Mouse (Mus musculus) heart, postnatal 0 days (tissue): ENCODE data around the gene Oser1. TPM values are rescaled to one million over a fixed set of nuclear protein-coding genes. Genes with fewer than 3 reads are reported as not detected.
"Not testable (repeated sequence)": the region's sequence is repeated elsewhere in the genome, so short reads cannot be mapped to it uniquely, and the experiment has no call there.

ENCODE experiments used
- ATAC-seq: fragments of 200-750 bp; cut with Nextera tagmentation; 2 replicates; pipeline ENCODE4 v1.8.0; 2017; ENCODE audit warnings: low read depth, moderate number of reproducible peaks, moderate library complexity; ENCODE audit not compliant: insufficient read depth
- DNase-seq: peaks from one replicate; pipeline ENCODE4 v3.0.0-alpha.2; 2016; ENCODE audit warnings: low spot score
- H3K27ac ChIP-seq: fragments of 300-500 bp; sonication (generic); 2 replicates; pipeline ENCODE4 v1.5.1; 2014; ENCODE audit warnings: low read depth, mild to moderate bottlenecking
- H3K27me3 ChIP-seq: fragments of 300-500 bp; sonication (generic); 2 replicates; pipeline ENCODE4 v1.6.1; 2014; ENCODE audit warnings: low read length, mixed read lengths; ENCODE audit not compliant: control insufficient read depth, insufficient read depth
- H3K36me3 ChIP-seq: fragments of 300-500 bp; sonication (generic); replicated peaks from 2 replicates; pipeline ENCODE4 v1.6.1; 2014; ENCODE audit warnings: low read length, mixed read lengths; ENCODE audit not compliant: control insufficient read depth, insufficient read depth
- H3K4me1 ChIP-seq: fragments of 300-500 bp; sonication (generic); 2 replicates; pipeline ENCODE4 v1.6.1; 2014; ENCODE audit warnings: antibody characterized with exemption; ENCODE audit not compliant: control insufficient read depth, insufficient read depth
- H3K4me2 ChIP-seq: fragments of 300-500 bp; sonication (generic); 2 replicates; pipeline ENCODE4 v1.6.1; 2014; ENCODE audit warnings: low read depth, mild to moderate bottlenecking, low read length, moderate library complexity
- H3K4me3 ChIP-seq: fragments of 300-500 bp; sonication (generic); 2 replicates; pipeline ENCODE4 v1.5.1; 2014; ENCODE audit warnings: low read depth, low read length
- H3K9ac ChIP-seq: fragments of 300-500 bp; sonication (generic); replicated peaks from 2 replicates; pipeline ENCODE4 v1.6.1; 2014; ENCODE audit warnings: low read depth, low read length, mixed read lengths
- H3K9me3 ChIP-seq: fragments of 300-500 bp; sonication (generic); replicated peaks from 2 replicates; pipeline ENCODE4 v1.6.1; 2016; ENCODE audit warnings: low read length; ENCODE audit not compliant: control insufficient read depth
- CTCF ChIP-seq: IDR thresholded peaks from 2 replicates; pipeline ENCODE4 v1.5.1; 2016; ENCODE audit warnings: antibody characterized with exemption, control low read depth, low read depth
- EP300 ChIP-seq: IDR thresholded peaks from 2 replicates; pipeline ENCODE4 v1.6.1; 2016; ENCODE audit warnings: antibody characterized with exemption, low read depth
- WGBS: fragments of 180-500 bp; shearing (Covaris S2); extraction: QIAGEN DNeasy Blood & Tissue Kit; methylation state at CpG from one replicate; pipeline ENCODE4 v1.1.7; 2014; 5-methylcytosine and 5-hydroxymethylcytosine counted together
- polyA plus RNA-seq: library from polyadenylated mRNA; unstranded; fragments of >200 nt; fragmentation: Nextera tagmentation; extraction: Ambion mirVana; gene quantifications from 2 replicates; pipeline ENCODE4 v1.2.1, GENCODE M21; 2015
- total RNA-seq: library from RNA; depleted of rRNA; stranded (reverse); fragments of >200 nt; gene quantifications from 2 replicates; pipeline ENCODE4 v1.2.3, GENCODE M21; 2014; ENCODE audit warnings: low replicate concordance

Gene Oser1
- total and polyA plus RNA-seq, 2 experiments from 2014 or later, result 28.9 to 41.4 TPM

DNA sequence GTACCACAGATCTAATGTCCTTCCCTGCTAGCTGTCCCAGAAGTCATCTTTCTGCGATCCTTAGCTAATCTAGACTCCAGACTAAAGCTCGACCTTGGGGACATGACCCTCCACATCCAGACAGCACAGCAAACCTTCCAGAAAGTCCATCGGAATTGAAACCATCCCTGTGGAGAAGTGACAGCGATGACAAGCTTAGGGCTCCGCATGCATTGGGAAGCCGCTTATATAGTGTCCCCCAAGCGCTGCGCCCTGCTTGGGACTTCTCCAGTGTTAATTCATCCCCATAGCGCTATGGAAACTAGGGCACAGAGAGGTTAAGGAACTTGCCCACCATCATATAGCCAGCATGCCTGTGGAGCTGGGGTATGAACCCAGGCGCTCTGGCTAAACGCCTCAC, 38.3 kb upstream of the Oser1 start:
- ATAC-seq, result no peak
- Histone ChIP-seq H3K27ac (no peak overlapping the region), H3K4me1 (peaks cover 33% of the 10 kb centered on the region), H3K9me3 (no peaks in the 10 kb centered on the region), H3K27me3 (peaks cover 5% of the 10 kb centered on the region; the same call in 1 of the 2 replicates), H3K4me3 (no peak overlapping the region), H3K4me2 (no peak overlapping the region), H3K9ac (no peak overlapping the region), H3K36me3 (peaks cover 4% of the 10 kb centered on the region)
- no peak for DNase-seq
- no peak for TF ChIP-seq CTCF
- no peak for TF ChIP-seq EP300
- WGBS, result 51% methylated on average over 11 of the region's 11 CpGs

DNA sequence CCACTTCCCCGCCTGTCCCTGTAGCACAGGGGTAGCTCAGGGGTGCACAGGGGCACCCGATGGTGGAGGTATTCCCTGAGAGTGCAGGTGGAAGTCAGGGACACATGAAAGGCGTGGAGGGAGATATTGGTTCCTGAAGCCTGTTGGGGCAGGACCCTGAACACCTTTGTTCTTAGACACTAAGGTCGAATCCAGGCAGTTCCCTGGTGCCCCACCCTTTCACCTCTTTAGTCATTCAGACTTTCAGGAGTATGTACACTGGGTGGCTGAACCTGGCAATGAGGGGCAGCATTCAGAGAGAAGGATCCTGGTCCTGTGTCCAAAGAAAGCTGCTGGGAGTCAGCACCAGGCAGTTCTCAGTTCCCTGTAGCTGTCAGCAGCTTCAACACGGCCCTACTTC, 37.9 kb upstream of the Oser1 start:
- peaks cover 33% of the 10 kb centered on the region for H3K4me1 ChIP-seq
- TF ChIP-seq EP300 (no peak), CTCF (no peak)

DNA sequence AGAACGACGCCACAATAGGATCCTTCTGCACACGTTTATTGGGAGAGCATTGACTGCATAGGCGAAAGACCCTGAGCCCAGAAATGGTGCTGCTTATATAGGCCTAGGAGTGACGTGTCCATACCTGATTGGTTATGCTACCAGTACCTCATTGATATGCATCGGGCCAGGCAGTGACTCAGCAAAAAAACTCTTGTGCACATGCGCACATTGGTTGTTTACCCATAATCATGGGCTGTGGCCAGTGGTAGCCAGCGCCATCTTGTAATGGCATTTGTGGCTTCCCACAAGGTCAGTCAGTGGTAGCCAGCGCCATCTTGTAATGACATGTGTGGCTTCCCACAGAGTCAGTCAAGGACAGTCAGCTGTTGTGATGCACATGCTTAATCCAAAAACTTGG, 36.8 kb upstream of the Oser1 start:
- not testable (repeated sequence) for H3K36me3 ChIP-seq

More for the DNA sequence above, 37.9 kb upstream of the Oser1 start:
- Histone ChIP-seq H3K4me2 (no peak overlapping the region), H3K9ac (no peak overlapping the region), H3K27ac (no peak overlapping the region; the same call in 1 of the 2 replicates), H3K27me3 (peaks cover 5% of the 10 kb centered on the region; the same call in 1 of the 2 replicates), H3K9me3 (no peaks in the 10 kb centered on the region), H3K36me3 (no peaks in the 10 kb centered on the region), H3K4me3 (no peak overlapping the region)
- 69% methylated on average over 5 of the region's 5 CpGs for WGBS
- DNase-seq (no peak), ATAC-seq (no peak)

DNA sequence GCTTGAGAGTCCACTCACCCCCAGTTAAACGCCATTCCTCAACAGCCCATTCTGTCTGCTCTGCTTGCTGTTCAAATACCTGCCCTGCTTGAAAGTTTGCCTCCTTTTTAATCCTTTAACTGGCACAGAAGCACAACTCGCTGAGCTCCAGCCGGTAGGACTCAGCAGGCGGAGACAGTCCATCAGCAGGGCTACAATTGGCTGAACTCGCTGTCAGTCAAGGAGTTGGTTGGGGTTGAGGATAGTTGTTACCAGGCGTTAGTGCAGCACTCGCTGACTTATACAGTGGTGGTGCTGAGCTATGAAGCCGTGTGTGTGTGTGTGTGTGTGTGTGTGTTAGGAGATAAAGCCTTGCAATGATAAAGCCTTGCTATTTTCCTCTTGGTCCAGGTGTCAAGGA, 36.1 kb upstream of the Oser1 start:
- H3K9me3 ChIP-seq, result no peaks in the 10 kb centered on the region
- peaks cover 33% of the 10 kb centered on the region for H3K4me1 ChIP-seq
- TF ChIP-seq EP300, result no peak
- no peak for TF ChIP-seq CTCF
- DNase-seq (no peak), ATAC-seq (no peak)
- H3K36me3 ChIP-seq, result no peaks in the 10 kb centered on the region
- no peak overlapping the region for H3K9ac ChIP-seq
- no peak overlapping the region for H3K27ac ChIP-seq
- WGBS, result 83% methylated on average over 8 of the region's 8 CpGs
- peaks cover 9% of the 10 kb centered on the region; the same call in 1 of the 2 replicates for H3K27me3 ChIP-seq
- no peak overlapping the region for H3K4me3 ChIP-seq
- H3K4me2 ChIP-seq, result no peak overlapping the region

More for the DNA sequence above, 36.8 kb upstream of the Oser1 start:
- H3K4me3 ChIP-seq, H3K9me3 ChIP-seq, H3K4me2 ChIP-seq, ATAC-seq, H3K27me3 ChIP-seq, DNase-seq, H3K9ac ChIP-seq, H3K27ac ChIP-seq: not testable (repeated sequence)
- WGBS, result 92% methylated on average over 9 of the region's 9 CpGs
- H3K4me1 ChIP-seq, result peaks cover 33% of the 10 kb centered on the region

DNA sequence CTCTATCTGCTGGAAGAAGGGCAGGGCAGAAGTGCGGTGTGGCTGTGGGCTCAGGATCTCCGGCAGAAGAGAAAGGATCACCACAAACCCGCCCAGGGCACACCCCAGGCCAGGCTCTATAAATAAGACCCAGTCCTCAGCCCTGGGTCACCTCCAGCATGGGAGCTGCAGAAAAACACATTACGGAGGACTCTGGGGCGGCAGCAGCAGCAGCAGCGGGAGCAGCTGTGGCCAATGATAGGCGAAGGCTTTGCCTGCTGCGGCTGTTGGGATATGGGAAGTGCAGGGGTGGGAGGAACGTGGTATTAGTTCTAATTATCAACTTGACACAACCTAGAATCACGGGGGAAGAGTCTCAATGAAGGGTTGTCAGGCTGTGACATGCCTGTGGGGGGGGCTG, 34.9 kb upstream of the Oser1 start:
- Histone ChIP-seq H3K9me3 (no peaks in the 10 kb centered on the region), H3K27me3 (peaks cover 9% of the 10 kb centered on the region; the same call in 1 of the 2 replicates), H3K9ac (no peak overlapping the region), H3K36me3 (no peaks in the 10 kb centered on the region), H3K27ac (no peak overlapping the region), H3K4me1 (peaks cover 24% of the 10 kb centered on the region), H3K4me2 (peak overlapping the region; percentile 44), H3K4me3 (0 out of 2 replicates have a peak overlapping the region, but pooled peaks have one; percentile 7)
- no peak for TF ChIP-seq CTCF
- TF ChIP-seq EP300, result no peak
- WGBS, result 23% methylated on average over 10 of the region's 10 CpGs
- ATAC-seq (0 out of 2 replicates have a peak, but pooled peaks have one; percentile 22), DNase-seq (no peak)

DNA sequence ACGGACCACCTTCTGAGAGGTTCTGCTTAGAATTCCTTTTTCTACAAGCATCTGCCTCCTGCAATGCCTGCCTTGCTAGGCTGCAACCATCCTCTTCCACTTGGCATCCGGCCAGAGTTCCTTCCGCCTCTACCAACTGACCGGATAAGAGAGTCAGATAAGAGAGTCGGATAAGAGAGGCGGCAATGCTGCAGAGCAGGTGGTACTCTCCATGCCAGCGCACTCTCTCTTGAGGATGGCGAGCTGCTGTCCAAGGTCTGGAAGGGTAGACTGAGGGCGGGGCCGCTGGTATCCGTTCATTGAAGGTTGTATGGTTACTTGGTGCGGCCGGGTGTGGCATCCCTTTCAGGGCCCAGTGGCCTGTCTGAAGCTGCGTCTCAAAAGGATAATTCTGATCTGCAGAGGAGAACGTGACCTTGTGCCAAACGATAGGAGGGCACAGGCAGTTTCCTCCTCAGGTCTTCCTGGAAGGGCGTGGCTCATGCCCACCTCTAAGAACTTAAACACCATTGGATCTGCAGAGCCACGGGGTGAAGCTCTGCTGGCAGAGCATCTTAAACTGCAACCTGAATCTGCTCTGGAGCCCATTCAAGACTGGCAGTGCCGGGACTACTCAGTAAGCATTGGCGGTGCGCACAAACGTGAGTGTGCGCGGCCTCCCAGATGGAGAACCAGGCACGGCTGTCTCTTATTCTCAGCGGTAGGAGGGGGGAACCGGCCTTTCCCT, 34.2 kb upstream of the Oser1 start:
- DNase-seq (no peak), ATAC-seq (no peak)
- Histone ChIP-seq H3K9me3 (no peaks in the 10 kb centered on the region), H3K36me3 (no peaks in the 10 kb centered on the region), H3K27ac (no peak overlapping the region), H3K4me2 (peak overlapping the region; percentile 44), H3K4me1 (peaks cover 17% of the 10 kb centered on the region), H3K27me3 (peaks cover 9% of the 10 kb centered on the region; the same call in 1 of the 2 replicates), H3K4me3 (0 out of 2 replicates have a peak overlapping the region, but pooled peaks have one; percentile 7), H3K9ac (no peak overlapping the region)
- no peak for TF ChIP-seq CTCF
- TF ChIP-seq EP300, result no peak
- WGBS, result 29% methylated on average over 27 of the region's 27 CpGs
